Mouse (Mus musculus) T-cell, adult 2 months (primary cell): ENCODE measurements at regions not wholly inside any gene's neighbourhood (a gene's known extent, or its start where the extent isn't known, plus 50 kb on each side); places are given as distances from the start of the nearest gene placed in this dataset.

Experiments used
- DNase-seq: peaks from one replicate; pipeline ENCODE4 v3.0.0; 2022; ENCODE audit warnings: low spot score

DNA sequence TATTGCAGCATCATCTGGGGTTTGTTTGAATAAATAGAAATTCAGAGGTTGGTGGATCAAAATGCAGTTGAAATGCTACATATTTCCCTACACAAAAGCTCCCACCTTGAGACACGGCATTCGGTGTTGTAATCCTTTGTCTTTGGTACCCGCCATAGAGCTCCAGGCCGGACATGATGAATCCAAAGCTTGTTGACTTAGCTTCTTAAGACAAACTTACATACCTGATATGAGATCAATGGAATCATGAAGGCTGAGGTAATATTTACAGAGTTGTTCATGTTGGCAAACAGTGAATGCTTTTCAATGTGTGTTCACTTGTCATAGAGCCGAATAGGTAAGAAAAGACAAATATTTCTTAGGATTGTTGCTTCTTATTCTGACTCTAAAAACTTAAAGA, 51.2 kb upstream of the Pthlh start:
- DNase-seq = no peak
